Mouse (Mus musculus) heart, postnatal 25 days (tissue): ENCODE data around the gene Zcchc18. TPM values are rescaled to one million over a fixed set of nuclear protein-coding genes. Genes with fewer than 3 reads are reported as not detected.
A peak's percentile ranks its signal among the peaks of the same experiment; 100 is the strongest.

Experiments
- DNase-seq: peaks from one replicate; pipeline ENCODE4 v3.0.0; 2022; ENCODE audit warnings: low spot score
- intact Hi-C: fragments of 180-260 bp; cut with DNase I; formaldehyde crosslinking; loops from one replicate; pipeline ENCODE4 v1.15.1; 2025
- total RNA-seq, 2 experiments: library from RNA; stranded (reverse); gene quantifications; 2 replicates each; pipeline ENCODE4 v1.2.3; 2021

Zcchc18 gene
- total RNA-seq, 2 experiments from 2014 or later, result not detected

- DNase-seq, result peak; percentile 72
- intact Hi-C loops, result no loop called here
Observed at GRCm38 (mm10) chrX:137038000-137038483, 45.1 kb downstream of the Zcchc18 start, which contains the start of gene Slc25a53. TSS of gene Slc25a53 (minus strand) at chrX:137038302.

GRCm38 (mm10) chrX:137038502-137038901 lies 45.5 kb downstream of the Zcchc18 start:
- intact Hi-C loops, result no loop called here

More at GRCm38 (mm10) chrX:137038502-137038901, 45.5 kb downstream of the Zcchc18 start:
- no peak for DNase-seq

Other genes with a start within 250 kb of the Zcchc18 start
- 100 to 1,000 TPM in 1 of 2 experiments, 10 to 100 TPM in 1; 89.8 to 107 TPM for gene Morf4l2, start 249.5 kb upstream of the Zcchc18 start, total RNA-seq
- gene Glra4, start 213.0 kb upstream of the Zcchc18 start, total RNA-seq, result not detected
- gene Plp1, start 170.5 kb upstream of the Zcchc18 start, total RNA-seq, result 1 to 10 TPM; 3.0 to 3.6 TPM
- under 1 TPM; 0.08 to 0.20 TPM for gene Rab9b, start 124.4 kb upstream of the Zcchc18 start, total RNA-seq
- gene H2bfm, start 65.8 kb upstream of the Zcchc18 start, total RNA-seq, result not detected
- 1 to 10 TPM in 1 of 2 experiments, not detected in 1; 2.9 TPM for gene Tmsb15b2, start 17.7 kb upstream of the Zcchc18 start, total RNA-seq
- not detected for gene Tmsb15l, start 16.3 kb upstream of the Zcchc18 start, total RNA-seq
- gene Tmsb15b1, start 16.3 kb upstream of the Zcchc18 start, total RNA-seq, result 1 to 10 TPM in 1 of 2 experiments, not detected in 1; 1.2 TPM
- 1 to 10 TPM; 2.3 to 4.7 TPM for gene Slc25a53, start 45.1 kb downstream of the Zcchc18 start, total RNA-seq
- gene Fam199x, start 56.4 kb downstream of the Zcchc18 start, total RNA-seq, result 1 to 10 TPM; 4.1 to 4.4 TPM
- not detected for gene Esx1, start 128.9 kb downstream of the Zcchc18 start, total RNA-seq